In the genomic region with DNA sequence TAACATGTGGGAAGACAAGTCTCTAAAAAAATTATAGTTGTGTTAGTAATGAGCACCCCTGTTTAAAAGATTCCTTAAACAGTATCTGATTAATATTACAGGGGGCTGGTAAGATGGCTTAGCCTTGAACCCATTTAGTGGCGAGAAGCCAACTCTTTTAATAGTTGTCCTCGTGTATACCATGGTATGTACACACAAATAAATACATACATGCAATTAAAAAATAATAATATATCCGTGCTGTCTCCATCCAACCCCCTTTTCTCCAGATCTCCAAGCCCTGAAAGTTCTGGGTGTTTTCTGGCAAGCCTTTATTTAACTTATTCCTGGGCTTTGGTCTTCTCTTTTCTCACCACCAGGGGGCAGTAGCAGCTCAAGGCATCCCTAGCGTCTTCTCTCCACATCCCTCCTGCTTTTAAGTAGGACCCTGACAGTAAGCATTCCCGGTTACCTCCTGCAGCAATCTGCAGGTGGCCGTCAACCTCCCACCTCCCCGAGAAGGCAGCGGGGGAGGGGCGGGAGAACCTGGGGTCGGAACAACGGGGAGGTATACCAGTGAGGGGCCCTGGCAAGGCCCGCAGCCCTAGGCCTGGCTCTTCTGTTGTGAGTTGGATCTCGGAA, we compare ENCODE assay signal across 8 mouse cellular contexts. TPM values are rescaled to one million over a fixed set of nuclear protein-coding genes. Genes with fewer than 3 reads are reported as not detected.
DNase-seq lines count a peak whose midpoint lies in the region; ATAC-seq and TF ChIP-seq lines count a peak whose summit lies in the region.

No protein-coding gene starts in this region.

- no peak overlapping the region for H3K4me3 ChIP-seq in cortical plate, adult 2 months (ENCODE audit: insufficient read depth, low read length)
- no peak overlapping the region for H3K4me3 ChIP-seq in intestine, embryonic 16.5 days (ENCODE audit: low read length)
- H3K4me3 ChIP-seq in midbrain, embryonic 11.5 days (ENCODE audit: low read depth, low read length) = no peak overlapping the region

- peak; percentile 94 for DNase-seq in heart, adult 11 months
- DNase-seq in heart, postnatal 25 days (ENCODE audit: low spot score) = no peak
- peak; percentile 17 to 28 for DNase-seq in gastrocnemius, adult 8-10 months (ENCODE audit: low spot score in 2 of 2)
- peak; percentile 85 to 91 for DNase-seq in left cerebral cortex, postnatal 25 days (ENCODE audit: low spot score in 2 of 2)
- peak; percentile 99 for DNase-seq in midbrain, embryonic 11.5 days (ENCODE audit: low spot score, missing footprints)
- peak; percentile 47 for DNase-seq in skeletal muscle tissue, adult 2 months (ENCODE audit: low read depth, low spot score)

- peak; percentile 13; the same call in 1 of the 2 replicates for ATAC-seq in intestine, embryonic 16.5 days
- 0 out of 2 replicates have a peak, but pooled peaks have one; percentile 48 for ATAC-seq in midbrain, embryonic 11.5 days (ENCODE audit: low FRiP score)

- intact Hi-C loops in heart, postnatal 25 days (cut with DNase I) = loop anchor here (2.0 kb wide), 1 partner anchor 158 kb away; no protein-coding TSS in a partner anchor
- intact Hi-C loops in left cerebral cortex, postnatal 25 days (cut with DNase I) = loop anchor here (1.0 kb wide), 1 partner anchor 159 kb away; no protein-coding TSS in a partner anchor

- TF ChIP-seq CTCF in cortical plate, adult 2 months (IDR thresholded peaks at IDR 0.05; ENCODE audit: extremely low read depth, insufficient read depth, low read length) = peak; percentile 89

- no peaks in the 10 kb centered on the region for H3K9me3 ChIP-seq in intestine, embryonic 16.5 days (ENCODE audit: control insufficient read depth, low read length)
- H3K9me3 ChIP-seq in midbrain, embryonic 11.5 days (ENCODE audit: control insufficient read depth, low read length) = no peaks in the 10 kb centered on the region

- no peak for TF ChIP-seq POLR2A in cortical plate, adult 2 months (IDR thresholded peaks at IDR 0.05; ENCODE audit: extremely low read depth, insufficient read depth, low read length)

- no peaks in the 10 kb centered on the region for H3K36me3 ChIP-seq in intestine, embryonic 16.5 days (ENCODE audit: control insufficient read depth, insufficient read depth, low read length)
- H3K36me3 ChIP-seq in midbrain, embryonic 11.5 days (ENCODE audit: control insufficient read depth, insufficient read depth, low read length) = no peaks in the 10 kb centered on the region

- no peak overlapping the region for H3K9ac ChIP-seq in intestine, embryonic 16.5 days (ENCODE audit: low read depth, low read length)
- H3K9ac ChIP-seq in midbrain, embryonic 11.5 days (ENCODE audit: low read length) = 0 out of 2 replicates have a peak overlapping the region, but pooled peaks have one; percentile 44

- no peaks in the 10 kb centered on the region for H3K27me3 ChIP-seq in intestine, embryonic 16.5 days (replicated peaks; ENCODE audit: control insufficient read depth, insufficient read depth, low read length)
- H3K27me3 ChIP-seq in midbrain, embryonic 11.5 days (ENCODE audit: control insufficient read depth, insufficient read depth, low read length) = no peaks in the 10 kb centered on the region

- no peak overlapping the region; the same call in 1 of the 2 replicates for H3K4me2 ChIP-seq in intestine, embryonic 16.5 days (ENCODE audit: low read depth, low read length)
- peak overlapping the region; percentile 37 for H3K4me2 ChIP-seq in midbrain, embryonic 11.5 days

- H3K4me1 ChIP-seq in cortical plate, adult 2 months (ENCODE audit: control insufficient read depth, insufficient read depth, low read length) = no peaks in the 10 kb centered on the region
- peaks cover 9% of the 10 kb centered on the region; the same call in 1 of the 2 replicates for H3K4me1 ChIP-seq in intestine, embryonic 16.5 days (ENCODE audit: control insufficient read depth, insufficient read depth, low read length)
- H3K4me1 ChIP-seq in midbrain, embryonic 11.5 days (ENCODE audit: control insufficient read depth, insufficient read depth, low read length) = peaks cover 2% of the 10 kb centered on the region; the same call in 1 of the 2 replicates

- no peak overlapping the region for H3K27ac ChIP-seq in cortical plate, adult 2 months (ENCODE audit: insufficient read depth, low read length)
- H3K27ac ChIP-seq in intestine, embryonic 16.5 days (ENCODE audit: low read length) = no peak overlapping the region
- H3K27ac ChIP-seq in midbrain, embryonic 11.5 days (ENCODE audit: low read depth, low read length) = no peak overlapping the region

- WGBS in intestine, embryonic 16.5 days = 15% methylated on average over 13 of the region's 13 CpGs
- 16% methylated on average over 13 of the region's 13 CpGs for WGBS in midbrain, embryonic 11.5 days

RNA-seq across cellular contexts. Expression of a gene that starts 13.7 kb away (rescaled TPM):
- total RNA-seq in heart, postnatal 25 days (2021) = 10 to 100 TPM; 36.4 to 44.5 TPM
- 45.9 and 48.3 TPM in 2 replicates for polyA plus RNA-seq in cortical plate, adult 2 months (2012; rRNA removed)
- total RNA-seq in gastrocnemius, adult 8-10 months (2022) = 10 to 100 TPM; 15.2 to 22.0 (median 17.5) TPM
- polyA plus RNA-seq in intestine, embryonic 16.5 days (2015; fragmentation: Nextera tagmentation; extraction: Ambion mirVana) = 5.2 and 5.6 TPM in 2 replicates
- total RNA-seq in left cerebral cortex, postnatal 25 days (2021) = 100 to 1,000 TPM; 104 TPM
- 2.6 and 4.2 TPM in 2 replicates for polyA plus RNA-seq in midbrain, embryonic 11.5 days (2014; fragmentation: Nextera tagmentation; extraction: Ambion mirVana)

RNA-seq across cellular contexts. Expression of a gene that starts 13.9 kb away (rescaled TPM):
- total RNA-seq in heart, postnatal 25 days (2021) = not detected
- polyA plus RNA-seq in cortical plate, adult 2 months (2012; rRNA removed) = 0.85 and 0.96 TPM in 2 replicates
- not detected for total RNA-seq in gastrocnemius, adult 8-10 months (2022)
- polyA plus RNA-seq in intestine, embryonic 16.5 days (2015; fragmentation: Nextera tagmentation; extraction: Ambion mirVana) = 0.27 and 0.29 TPM in 2 replicates
- total RNA-seq in left cerebral cortex, postnatal 25 days (2021) = 1 to 10 TPM; 1.3 to 1.8 TPM
- 0.53 and 0.73 TPM in 2 replicates for polyA plus RNA-seq in midbrain, embryonic 11.5 days (2014; fragmentation: Nextera tagmentation; extraction: Ambion mirVana)
